Mouse (Mus musculus) ES-E14 (cell line): ENCODE measurements at regions not wholly inside any gene's neighbourhood (a gene's known extent, or its start where the extent isn't known, plus 50 kb on each side); places are given as distances from the start of the nearest gene placed in this dataset.

Experiments used
- HCFC1 ChIP-seq: IDR thresholded peaks from 2 replicates; pipeline ENCODE4 v1.6.1; 2012; ENCODE audit warnings: low read length, inconsistent platforms, borderline replicate concordance; ENCODE audit not compliant: insufficient read depth
- MAFK ChIP-seq: IDR thresholded peaks from 2 replicates; pipeline ENCODE4 v1.6.1; 2014; ENCODE audit warnings: mild to moderate bottlenecking, low read depth, low read length, inconsistent platforms; ENCODE audit not compliant: insufficient read depth

GRCm38 (mm10) chr8:53164017-53164416 is 347.5 kb upstream of the Aga start:
- TF ChIP-seq MAFK: no peak
- no peak for TF ChIP-seq HCFC1
